ENCODE assay signal across 25 mouse cellular contexts in the genomic region with DNA sequence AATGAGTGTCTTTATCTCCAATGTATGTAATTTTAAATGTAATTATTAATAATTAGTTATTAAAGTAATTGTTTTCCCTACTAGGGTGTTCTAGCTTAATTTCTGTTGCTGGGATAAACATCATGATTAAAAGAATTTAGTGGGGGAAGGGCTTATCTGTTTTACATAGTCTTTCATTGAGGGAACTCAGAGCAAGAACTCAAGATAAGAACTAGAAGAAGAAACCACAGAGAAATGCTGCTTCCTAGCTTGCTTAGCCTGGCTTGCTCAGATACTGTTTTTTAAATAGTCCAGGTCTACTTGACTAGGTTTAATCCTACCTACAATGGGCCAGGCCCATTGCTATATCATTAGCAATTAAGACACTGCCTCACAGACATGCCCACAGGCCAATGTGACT.
"Had no signal": no experiment of that assay in that cellular context is flagged by ENCODE, and none has a peak within 500 bp of the region (broad histone marks: within the 10 kb centered on the region; RNA-seq: fewer than 3 reads in every experiment).

No protein-coding gene starts in this region.

- H3K27ac ChIP-seq: embryonic facial prominence, embryonic 10.5 days; embryonic facial prominence, embryonic 12.5 days; embryonic facial prominence, embryonic 13.5 days; embryonic facial prominence, embryonic 15.5 days; forebrain, embryonic 10.5 days; forebrain, embryonic 12.5 days; forebrain, embryonic 13.5 days; forebrain, embryonic 15.5 days; gastrocnemius, adult 2 months; heart, adult 2 months had no signal

- H3K4me1 ChIP-seq: embryonic facial prominence, embryonic 10.5 days; embryonic facial prominence, embryonic 12.5 days; embryonic facial prominence, embryonic 13.5 days; embryonic facial prominence, embryonic 15.5 days; forebrain, embryonic 10.5 days; forebrain, embryonic 12.5 days; forebrain, embryonic 13.5 days; forebrain, embryonic 15.5 days had no signal

- DNase-seq: cerebellum, adult 9-10 months; cerebellum, adult 9-11 months; cerebellum, postnatal 10 days; cerebellum, postnatal 14 days; cerebellum, postnatal 25 days; cerebellum, postnatal 36 days; embryo, embryonic 11 days; forebrain, postnatal 0 days; gastrocnemius, adult 2 months; gastrocnemius, postnatal 10 days; gastrocnemius, postnatal 14 days; gastrocnemius, postnatal 25 days; gastrocnemius, postnatal 36 days; heart, adult 11 months; heart, adult 18-20 months; heart, adult 2 months had no signal

- H3K4me3 ChIP-seq: embryonic facial prominence, embryonic 10.5 days; embryonic facial prominence, embryonic 12.5 days; embryonic facial prominence, embryonic 13.5 days; embryonic facial prominence, embryonic 15.5 days; erythroblast, embryonic 14.5 days; forebrain, embryonic 10.5 days; forebrain, embryonic 12.5 days; forebrain, embryonic 13.5 days; forebrain, embryonic 15.5 days; gastrocnemius, adult 2 months; heart, adult 2 months had no signal

- H3K9ac ChIP-seq: embryonic facial prominence, embryonic 12.5 days; embryonic facial prominence, embryonic 13.5 days; embryonic facial prominence, embryonic 15.5 days; forebrain, embryonic 12.5 days; forebrain, embryonic 13.5 days; forebrain, embryonic 15.5 days; forebrain, postnatal 0 days had no signal

- H3K27me3 ChIP-seq: embryonic facial prominence, embryonic 12.5 days; embryonic facial prominence, embryonic 13.5 days; embryonic facial prominence, embryonic 15.5 days; forebrain, embryonic 12.5 days; forebrain, embryonic 13.5 days; forebrain, embryonic 15.5 days had no signal

- H3K9me3 ChIP-seq: embryonic facial prominence, embryonic 10.5 days; embryonic facial prominence, embryonic 12.5 days; embryonic facial prominence, embryonic 13.5 days; embryonic facial prominence, embryonic 15.5 days; forebrain, embryonic 10.5 days; forebrain, embryonic 12.5 days; forebrain, embryonic 13.5 days; forebrain, embryonic 15.5 days had no signal

- H3K36me3 ChIP-seq: embryonic facial prominence, embryonic 10.5 days; embryonic facial prominence, embryonic 12.5 days; embryonic facial prominence, embryonic 13.5 days; embryonic facial prominence, embryonic 15.5 days; forebrain, embryonic 10.5 days; forebrain, embryonic 12.5 days; forebrain, embryonic 15.5 days had no signal
